Mouse (Mus musculus): ENCODE data around the gene Stxbp3.
A peak's percentile ranks its signal among the peaks of the same experiment; 100 is the strongest.
"Not testable (repeated sequence)": the region's sequence is repeated elsewhere in the genome, so short reads cannot be mapped to it uniquely, and the experiment has no call there.

Gene Stxbp3

DNA sequence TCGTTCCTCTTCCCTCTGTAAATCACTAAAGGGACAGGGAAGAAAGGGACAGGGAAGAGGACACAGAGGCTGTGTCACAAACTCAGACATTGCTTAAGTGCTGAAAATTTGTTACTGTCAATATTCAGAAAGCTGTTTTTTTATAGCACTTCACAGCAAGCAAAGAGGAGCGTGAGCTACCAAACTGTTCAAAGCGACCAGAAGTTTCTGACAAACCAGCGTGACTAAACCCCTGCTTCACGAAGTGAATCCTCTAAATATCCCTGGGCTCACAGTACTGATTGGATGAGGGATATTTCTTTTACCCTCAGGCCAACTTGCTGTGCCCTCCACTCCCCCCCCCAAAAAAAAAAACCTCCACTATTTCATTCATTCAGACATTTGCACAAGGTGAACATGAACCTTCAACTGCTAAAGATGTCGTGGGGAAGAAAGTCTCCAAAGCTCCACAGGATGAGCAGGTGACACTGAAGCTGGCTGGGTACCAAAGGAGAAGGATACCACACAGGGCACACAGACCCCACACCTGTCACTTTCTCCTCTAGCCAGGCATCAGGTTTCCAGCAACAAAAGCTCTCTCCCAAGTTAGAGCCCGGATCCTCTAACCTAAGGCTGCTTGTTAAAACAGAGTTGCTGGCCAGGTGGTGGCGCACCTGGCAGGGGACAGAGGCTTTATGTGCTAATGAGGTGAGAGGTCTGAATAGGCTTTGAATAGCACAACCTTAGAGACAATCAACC is 16.2 kb upstream of the Stxbp3 start:
- no peak for DNase-seq (ENCODE audit: low read depth)

DNA sequence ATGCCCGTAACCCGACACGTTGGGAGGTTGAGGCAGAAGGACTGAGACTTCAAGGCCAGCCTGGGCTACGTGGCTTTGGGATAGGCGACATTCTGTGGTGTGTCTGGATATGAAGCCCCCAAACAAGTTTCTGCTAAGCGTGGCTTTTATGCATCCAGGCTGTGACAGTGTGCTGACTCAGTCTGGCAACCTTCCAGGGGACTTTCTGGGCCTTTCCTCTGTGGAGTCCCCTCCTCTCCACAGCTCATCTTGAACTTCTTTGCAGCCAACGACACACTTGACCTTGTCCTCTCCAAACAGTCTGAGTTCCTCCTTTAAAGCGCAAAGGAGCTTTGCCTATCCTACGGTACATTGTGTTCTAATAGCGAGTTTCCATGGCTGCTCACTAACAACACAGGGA is 15.5 kb upstream of the Stxbp3 start:
- DNase-seq (ENCODE audit: low read depth): no peak

DNA sequence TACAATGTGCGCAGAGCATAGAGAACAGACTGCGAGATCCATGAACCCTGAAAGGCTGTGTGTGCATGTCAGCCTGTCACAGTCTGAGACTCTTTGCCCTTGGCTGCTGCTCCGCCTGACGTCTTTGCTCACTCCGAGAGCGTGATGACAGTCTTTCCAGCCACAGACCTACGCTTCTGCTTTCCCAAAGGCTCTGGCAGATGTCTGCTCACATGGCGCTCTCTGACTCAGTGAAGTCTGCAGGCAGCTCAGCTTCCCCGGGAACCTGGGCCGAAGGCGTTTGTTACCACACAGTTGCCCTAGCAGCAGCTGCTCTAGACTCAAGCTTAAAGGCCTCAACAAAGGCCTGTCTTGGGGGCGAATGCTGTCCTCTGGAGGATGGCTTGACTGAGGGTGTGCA is 15.0 kb upstream of the Stxbp3 start:
- no peak for DNase-seq (ENCODE audit: low read depth)

DNA sequence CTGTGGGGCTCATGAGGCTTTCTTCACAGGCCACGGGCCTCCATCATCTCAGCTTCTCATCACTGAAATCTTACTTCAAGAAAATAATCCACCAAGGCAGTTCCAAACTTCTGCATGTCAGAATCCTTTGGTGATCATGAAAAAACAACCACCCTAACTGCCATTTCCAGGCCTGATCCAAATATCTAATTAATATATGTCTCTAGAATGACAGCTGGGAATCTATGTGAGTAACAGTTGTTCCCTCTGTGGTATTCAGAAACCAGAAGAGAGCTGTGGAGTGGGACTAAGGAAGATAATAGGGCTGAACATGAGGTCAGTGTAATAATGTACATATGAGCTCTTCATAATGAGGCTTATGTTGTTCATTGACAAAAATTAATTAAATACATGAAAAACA is 12.9 kb upstream of the Stxbp3 start:
- DNase-seq (ENCODE audit: low read depth): no peak

DNA sequence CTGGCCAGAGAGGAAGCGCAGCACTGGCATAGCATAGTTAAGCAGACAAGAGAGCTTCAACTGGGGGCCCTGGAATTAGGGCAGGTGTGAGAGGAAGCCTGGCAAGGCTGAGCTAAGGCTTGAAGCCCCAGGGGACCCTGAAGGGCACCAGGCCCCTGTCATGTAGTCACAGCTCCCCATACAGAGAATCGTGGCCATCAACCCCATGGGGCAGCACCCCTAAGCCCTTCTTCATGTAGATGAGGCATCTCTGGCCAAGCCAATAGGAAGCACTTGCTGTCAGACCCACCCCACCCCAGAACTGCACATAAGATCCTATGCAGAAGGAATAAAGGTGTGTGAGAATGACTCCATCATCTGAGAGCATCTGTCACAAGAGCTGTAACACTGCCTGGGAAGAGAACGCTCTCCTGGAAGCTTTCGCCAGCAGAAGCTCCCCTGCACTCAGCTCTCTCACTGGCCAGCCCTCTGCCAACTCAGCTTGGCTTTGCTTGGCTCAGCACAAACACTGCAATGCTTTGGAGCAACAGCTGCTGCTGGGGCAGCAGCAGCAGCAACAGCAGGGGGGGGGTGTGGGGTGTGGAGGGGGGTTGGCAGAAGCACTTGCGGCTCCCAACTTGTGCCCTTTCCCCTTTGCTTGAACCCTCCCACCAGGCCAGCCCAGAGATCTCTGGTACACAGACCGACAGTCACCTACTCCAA is 11.8 kb upstream of the Stxbp3 start:
- DNase-seq (ENCODE audit: low read depth): no peak

DNA sequence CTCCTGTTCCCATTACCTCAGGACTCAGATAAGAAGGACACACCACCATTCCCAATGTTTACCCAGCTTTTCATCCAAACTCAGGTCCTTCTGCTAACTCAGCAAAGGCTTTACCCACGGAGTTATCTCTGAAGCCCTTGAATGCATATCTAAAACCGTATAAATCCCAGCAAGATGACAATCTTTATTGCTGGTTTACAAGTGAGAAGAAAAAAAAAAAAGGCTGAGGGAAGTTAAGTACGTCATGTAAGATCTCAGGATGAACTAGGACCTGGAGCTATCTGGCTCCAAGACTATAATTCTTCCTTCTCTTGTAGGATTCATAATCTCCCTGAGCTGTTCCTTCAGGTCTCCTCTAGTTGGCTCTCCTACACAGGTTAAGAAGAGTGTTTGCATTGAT is 11.2 kb upstream of the Stxbp3 start:
- no peak for DNase-seq (ENCODE audit: low read depth)

DNA sequence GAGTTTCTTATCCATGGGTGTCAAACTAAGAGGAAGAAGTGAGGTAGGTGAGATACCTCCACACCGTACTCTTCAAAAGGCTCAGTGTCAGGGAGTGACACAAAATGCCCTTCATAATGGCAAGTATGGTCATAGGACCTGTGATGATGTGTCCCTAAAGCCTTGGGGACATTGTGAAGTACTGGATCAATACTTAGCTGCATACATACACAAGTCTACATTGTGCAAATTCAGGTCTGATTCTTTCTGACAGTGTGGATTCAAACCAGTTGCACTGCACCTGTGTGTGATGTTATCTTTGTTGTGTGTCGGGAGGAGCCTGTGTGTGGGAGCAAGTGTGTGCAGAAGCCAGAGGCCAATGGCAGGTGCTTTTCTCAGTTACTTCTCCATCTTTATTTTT is 10.7 kb upstream of the Stxbp3 start:
- no peak for DNase-seq (ENCODE audit: low read depth)

DNA sequence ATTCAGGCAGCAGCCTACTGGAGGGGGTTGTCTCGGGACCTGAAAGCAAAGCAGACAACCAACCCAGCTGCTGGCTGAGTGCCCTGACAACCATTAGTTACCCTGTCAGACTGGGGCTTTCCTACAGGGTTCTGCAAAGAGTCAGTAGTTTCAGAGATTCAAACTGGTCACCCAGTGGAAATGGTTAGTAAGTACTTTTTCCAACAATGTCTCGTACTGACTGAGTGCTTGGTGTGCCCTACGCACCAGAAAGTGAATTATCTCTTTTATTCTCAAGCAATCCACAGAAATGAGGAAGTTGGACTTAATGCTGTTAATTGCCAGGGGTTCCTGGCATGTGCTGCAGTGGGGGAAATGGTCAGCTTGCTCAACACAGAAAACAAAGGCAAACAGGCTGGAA is 10.2 kb upstream of the Stxbp3 start:
- no peak for DNase-seq (ENCODE audit: low read depth)

DNA sequence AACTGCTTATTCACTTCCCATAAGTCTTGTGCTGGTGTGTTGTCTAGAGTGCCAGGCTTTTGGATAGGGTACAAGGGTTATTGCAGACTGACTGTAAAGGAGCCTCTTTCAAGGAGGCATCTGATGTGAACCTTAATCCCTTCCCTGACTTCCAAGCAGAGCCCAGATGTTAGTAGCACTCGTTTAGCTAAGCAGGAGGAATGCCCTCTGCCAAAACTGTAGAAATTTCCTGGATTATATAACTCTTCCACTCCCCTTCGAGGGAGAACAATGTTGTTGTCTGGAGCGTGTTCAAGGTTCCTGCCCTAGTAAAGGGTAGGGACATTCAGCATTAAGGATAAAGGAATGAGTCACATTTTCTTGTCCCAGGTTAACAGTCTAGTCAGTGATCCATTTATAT is 6.3 kb upstream of the Stxbp3 start:
- no peak for DNase-seq (ENCODE audit: low read depth)

DNA sequence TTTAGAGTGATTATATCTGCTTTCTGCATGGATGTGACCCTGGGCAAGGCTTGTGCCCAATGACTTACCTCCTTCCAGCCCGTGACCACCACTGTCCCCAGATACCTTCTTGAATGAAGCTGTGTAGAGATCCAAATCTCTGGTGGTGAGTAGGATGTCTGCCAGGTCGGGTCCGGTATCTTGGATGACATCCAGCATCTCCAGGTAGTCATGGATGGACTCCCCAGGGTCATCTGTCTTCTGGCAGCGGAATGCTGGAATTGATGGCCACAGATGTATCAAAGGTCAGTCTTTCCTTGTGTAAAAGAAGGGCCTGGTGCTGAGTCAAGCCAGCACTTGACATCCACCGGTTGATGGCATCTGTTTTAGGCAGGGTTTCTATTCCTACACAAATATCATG is 4.2 kb upstream of the Stxbp3 start:
- no peak for DNase-seq (ENCODE audit: low read depth)

DNA sequence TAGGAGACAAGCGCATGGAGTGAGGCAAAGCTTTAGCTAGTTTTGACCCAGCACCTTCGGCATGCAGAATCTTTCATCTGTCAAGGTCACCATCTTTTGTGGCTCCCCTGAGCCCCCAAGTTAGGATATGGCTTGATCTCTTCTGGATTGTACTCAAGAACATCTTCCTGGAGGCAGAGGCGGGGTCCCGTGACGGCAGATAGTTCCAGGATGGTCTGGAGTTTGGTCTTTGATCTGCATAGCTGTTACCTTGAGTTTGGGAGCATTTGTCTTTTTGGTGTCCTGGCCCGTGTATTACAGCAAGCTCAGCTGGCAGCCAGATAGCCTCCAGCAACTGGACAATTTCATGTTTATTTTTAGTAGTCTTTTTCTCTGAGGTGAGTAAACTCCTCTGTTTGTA is 3.7 kb upstream of the Stxbp3 start:
- no peak for DNase-seq (ENCODE audit: low read depth)

DNA sequence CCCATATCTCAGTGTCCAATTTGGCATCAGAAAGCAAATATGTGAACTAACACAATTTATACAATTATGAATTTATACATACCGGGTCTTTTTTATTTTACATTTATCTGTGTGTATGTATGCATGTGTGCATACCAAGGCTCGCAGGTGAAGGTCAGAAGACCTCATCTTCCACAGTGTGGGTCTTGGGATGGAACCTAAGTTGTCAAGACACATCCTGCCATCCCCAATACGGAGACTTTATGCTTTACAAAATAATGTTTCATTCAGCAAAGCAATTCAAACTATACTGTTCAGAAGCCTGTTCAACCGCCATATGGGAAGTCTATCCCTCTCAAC is 359 bp upstream of the Stxbp3 start:
- no peak for DNase-seq (ENCODE audit: low read depth)

DNA sequence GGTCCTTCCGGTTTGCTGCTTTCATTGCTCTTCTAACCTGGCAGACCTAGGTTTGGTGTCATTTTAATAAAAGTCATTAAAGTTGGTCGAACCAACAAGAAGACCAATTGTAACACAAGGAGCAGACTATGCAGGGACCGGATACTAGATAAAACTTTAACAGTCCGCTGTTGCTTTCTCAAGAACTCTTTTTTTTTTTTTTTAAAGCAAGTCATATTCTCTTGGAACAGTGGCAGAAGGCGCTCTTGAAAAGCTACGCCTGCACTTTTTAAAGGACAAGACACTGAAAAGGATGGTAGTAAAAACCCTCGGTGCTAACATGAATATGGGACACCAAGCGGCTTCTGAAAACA is 703 bp downstream of the Stxbp3 start:
- peak; percentile 43 for DNase-seq (ENCODE audit: low read depth)

DNA sequence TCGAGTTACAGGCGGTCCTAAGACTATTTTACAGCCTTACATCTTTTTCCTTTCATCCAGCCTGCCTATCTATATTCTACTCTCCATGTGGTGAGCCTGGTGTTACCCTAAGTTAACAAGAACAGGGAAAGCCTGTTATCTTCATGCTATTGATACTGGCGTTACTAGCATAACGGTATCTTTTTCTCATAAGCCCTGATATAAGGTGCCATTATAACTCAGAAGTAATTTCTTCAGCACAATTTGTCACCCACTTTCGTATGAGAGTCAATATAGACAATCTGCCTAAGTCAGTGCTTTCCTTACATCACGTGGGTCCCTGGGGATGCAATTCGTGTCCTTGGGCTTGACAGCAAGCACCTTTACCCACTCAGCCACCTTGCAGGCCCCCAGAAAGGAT is 1.3 kb downstream of the Stxbp3 start:
- DNase-seq (ENCODE audit: low read depth): no peak

DNA sequence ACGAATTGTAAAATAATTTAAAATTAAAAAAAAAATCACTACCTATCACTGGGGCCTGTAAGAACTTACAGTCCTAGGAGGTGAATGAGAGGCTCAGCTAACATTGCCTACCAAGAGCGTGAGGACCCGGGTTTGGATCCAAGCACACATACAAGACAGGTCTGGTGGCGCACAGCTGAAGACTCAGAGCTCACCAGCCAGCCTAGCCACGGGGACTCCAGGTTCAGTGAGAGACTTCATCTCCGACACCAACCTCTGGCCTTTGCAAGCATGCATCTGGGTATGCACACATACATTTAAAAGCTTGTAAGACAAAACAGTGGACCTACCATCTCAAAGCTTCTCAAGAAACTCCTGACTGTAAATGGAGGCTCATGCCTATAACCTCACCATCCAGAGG is 3.4 kb downstream of the Stxbp3 start:
- DNase-seq (ENCODE audit: low read depth): no peak

DNA sequence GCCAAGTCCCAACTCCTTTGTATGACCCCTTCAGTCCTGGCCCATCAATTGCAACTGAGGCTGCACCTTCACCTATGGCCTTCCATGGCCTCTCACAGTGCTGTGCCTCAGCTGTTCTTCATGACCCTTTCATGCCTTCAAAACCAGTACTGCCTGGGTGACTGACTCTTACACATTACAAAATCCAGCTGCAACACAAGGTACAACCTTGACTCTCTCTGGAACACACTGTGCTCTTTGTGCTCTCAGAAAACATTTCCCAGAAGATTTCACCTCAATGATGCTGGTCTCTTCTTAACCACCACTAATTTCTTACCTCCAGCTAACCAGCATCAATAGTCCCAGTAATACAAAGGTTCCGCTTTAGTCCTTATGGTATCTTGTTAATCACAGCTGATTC is 6.6 kb downstream of the Stxbp3 start:
- DNase-seq (ENCODE audit: low read depth): not testable (repeated sequence)

DNA sequence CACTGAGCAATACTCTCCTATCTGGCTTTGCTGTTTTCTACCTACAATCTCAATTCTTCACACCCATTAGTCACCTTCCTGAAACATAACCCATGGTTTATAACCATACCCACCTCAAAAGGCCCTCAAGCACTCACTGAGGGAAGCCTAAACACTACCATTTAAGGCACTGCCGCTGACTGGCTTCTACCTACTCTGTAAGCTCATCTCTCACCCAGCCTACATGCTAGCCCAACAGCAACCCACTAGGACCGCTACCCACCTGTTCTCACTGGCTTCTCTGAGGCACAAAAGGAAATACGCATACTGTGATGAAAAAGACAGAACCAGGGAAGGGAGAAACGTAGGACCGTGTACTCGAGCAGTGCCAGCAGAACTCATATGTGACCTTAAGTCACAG is 8.6 kb downstream of the Stxbp3 start:
- no peak for DNase-seq (ENCODE audit: low read depth)

DNA sequence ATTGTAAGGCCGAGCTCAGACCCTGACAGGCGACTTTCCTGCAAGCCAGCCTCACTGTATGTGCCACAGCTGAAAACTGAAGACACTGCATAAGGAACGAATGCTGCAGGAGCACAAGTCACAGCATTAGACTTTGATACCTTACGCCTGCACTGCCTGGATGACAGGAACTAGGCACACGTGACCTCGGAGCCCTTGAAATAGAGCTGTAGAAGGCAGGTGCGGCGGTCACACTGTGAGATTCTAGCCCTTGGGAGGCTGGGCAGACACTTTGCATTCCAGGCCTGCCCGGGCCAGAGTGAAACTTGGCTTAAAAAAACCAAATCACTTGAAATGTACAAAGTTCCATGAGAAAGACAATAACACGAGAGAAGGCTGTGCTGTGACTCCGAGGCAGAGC is 9.8 kb downstream of the Stxbp3 start:
- DNase-seq (ENCODE audit: low read depth): no peak

DNA sequence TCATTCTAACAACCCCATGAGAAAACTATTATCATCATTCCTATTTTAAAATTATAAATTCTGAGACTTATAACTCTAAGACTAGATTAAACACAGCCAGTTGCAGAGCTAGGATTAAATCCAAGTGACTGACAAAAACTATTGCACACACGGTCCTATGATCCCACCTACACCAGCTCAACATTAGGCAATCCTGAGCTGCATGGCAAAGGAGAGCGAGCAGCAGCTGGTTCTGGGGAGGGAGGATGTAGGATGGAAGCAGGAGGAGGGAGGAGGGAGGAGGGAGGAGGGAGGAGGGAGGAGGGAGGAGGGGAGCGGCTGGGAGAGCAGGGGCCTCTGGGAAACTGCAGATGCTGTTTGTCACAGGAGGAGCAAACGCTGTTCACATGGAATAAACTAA is 24.7 kb downstream of the Stxbp3 start:
- DNase-seq (ENCODE audit: low read depth): no peak

DNA sequence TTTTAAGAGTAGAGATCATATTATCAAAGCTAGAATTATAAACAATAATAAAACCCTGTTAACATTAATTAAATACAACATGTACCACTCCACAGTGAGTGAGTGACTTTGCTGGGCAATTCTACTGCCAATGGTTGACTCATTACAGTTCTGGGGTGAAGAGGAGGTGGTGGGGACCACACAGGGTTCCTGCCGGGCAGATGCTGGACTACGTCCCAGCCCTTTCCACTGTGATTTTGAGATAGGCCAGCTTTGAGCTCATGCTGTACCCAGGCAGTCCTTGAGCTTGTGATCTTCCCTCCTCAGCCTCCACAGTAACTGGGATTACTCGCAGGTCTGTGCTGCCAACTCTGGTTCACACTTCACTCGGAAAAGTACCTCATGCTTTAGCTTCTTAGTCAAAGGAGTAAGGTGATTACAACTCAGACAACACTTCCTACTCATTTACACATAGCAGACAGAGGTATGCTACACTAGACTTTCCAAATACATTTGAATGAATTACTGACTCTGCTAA is 29.5 kb downstream of the Stxbp3 start:
- DNase-seq (ENCODE audit: low read depth): no peak

DNA sequence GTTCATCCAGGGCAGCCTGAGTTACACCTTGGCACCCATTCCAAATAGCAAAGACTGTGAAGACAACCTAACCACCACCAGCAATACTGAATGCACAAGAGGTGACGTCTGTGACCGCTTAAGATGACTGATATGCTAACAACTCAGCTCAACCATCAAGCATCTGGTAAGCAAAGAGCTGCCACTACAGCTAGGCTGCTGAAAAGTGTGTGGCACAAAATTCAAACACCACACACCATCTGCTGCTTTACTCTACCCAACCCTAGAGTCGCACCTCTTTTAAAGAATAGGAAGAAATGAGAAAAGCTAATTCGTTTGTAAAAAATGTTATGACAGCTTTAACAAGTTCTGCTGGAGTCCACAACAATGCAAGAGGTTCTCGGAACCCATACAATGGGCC is 34.7 kb downstream of the Stxbp3 start:
- no peak for DNase-seq (ENCODE audit: low read depth)

DNA sequence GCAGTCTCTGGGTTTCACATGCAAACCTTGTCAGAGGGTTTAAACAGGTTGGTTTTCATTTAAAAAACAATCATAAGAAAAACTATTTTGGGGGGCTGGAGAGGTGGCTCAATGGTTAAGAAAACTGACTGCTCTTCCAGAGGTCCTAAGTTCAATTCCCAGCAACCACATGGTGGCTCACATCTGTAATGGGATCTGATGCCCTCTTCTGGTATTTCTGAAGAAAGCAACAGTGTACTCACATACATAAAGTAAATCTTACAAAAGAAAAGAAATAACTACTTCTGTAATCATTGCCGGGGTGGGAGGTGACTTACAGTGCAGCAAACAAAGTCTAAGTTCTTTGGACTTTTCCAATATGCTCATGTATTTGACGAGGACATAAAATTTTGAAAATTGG is 42.0 kb downstream of the Stxbp3 start:
- no peak for DNase-seq (ENCODE audit: low read depth)

DNA sequence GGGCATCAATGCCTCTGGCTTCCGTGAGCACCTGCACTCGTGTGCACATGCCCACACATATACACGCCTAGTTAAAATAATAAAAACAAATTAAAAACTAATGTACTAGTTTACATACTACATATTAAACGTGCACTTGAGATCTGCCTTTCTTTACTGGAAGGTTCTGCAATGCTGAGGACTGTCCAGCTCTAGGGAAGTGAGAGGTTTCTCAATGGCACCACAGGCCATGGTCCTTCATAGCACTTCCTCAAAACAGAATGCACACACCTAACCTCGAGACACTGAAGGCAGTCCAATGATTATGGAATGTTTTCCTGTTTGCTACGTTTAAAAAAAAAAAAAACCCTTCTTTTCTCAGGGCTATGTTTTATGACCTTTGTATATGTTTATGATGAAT is 42.6 kb downstream of the Stxbp3 start:
- DNase-seq (ENCODE audit: low read depth): no peak

DNA sequence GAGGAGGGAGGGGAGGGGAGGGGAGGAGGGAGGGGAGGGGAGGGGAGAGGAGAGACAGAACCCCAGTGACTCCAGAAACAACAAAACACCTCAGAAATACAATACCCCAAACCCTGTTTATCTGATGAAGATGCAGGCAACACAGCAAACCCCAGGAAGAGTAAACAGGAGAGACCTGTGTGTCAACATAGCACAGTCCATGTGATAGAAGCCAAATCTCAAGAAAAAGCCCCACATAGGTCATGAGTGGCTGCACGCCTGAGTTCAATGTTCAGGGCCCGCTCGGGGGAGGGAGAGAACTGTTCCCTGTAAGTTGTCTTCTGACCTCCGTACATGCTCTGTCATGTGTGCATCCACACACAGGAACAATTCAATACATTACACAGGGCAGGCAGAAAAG is 43.9 kb downstream of the Stxbp3 start:
- no peak for DNase-seq (ENCODE audit: low read depth)
